Mouse (Mus musculus) right cerebral cortex, postnatal 4 days (tissue): ENCODE measurements around the gene Sox5.

Source experiments
- DNase-seq: peaks from one replicate; pipeline ENCODE4 v3.0.0-alpha.2; 2022

Sox5 gene

DNA sequence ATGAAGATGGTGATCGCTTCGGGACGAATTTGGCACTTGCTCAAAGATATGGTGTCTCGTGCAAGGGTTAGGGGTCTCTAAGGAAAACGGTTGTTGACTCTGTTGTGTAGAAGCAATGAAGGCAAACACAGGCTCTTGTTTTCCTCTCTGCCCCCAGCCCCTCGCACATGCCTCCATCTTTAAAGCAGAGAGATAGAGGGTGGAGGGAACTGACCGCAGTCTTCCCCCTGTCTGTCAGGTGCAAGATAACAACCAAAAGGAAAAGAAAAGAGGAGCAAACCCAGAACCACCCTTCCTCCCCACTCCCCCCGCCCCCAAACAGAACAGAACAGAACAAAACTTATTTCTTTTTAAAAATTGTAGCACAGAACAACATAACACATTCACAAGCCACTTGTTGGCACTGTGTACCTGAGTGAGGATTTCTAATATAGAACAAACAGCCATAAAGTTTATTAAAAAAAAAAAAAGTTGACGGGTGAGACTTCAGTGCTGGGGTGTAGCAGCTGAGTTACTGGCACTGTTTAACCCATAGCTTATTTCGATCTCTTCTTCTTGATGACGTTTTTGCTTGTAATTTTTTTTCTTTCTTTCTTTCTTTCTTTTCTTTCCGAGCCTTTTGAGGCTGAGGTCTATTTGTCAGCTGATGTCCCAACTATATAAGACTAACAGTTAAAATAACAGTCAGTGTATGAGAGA, 949.1 kb downstream of the Sox5 start:
- no peak for DNase-seq

DNA sequence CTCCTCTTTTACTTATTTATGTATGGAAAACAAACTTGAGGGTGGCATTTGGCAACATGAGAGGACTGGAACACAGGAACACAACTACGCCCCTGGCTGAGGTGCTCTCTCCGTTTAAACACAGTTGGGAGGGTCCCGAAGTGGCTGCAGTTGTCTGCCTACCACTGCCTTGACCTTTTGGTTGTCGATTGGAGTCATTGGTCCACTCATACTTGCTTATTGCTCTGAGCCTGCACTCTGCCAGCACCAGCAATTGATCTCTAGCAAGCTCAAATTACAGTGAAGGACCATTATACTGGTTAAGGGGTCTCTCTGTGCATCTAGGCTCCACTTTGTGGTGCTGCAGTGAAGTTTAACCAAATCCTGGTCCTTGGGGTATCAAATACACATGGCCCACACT, 950.5 kb downstream of the Sox5 start:
- no peak for DNase-seq

- no peak for DNase-seq
Measured at GRCm38 (mm10) chr6:143830131-143830530, 951.6 kb downstream of the Sox5 start.

DNA sequence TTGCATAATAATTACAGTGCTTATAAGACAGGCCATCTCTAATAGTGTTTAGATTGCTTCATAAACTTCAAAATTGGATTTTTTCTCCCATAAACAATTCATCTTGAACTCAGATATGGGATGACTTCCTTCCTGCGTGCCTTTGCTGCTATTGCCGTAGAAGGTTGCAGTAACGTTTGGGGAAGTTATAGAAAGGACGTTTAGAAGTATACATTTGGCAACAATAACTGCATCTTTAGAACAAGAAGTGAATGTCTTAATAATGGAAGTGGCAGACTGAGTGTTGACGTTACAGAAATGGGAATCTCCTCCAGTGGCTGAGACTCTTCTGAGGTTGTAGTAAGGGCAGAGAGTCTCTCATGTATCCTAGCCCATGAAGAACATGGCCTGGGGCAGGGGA, 955.0 kb downstream of the Sox5 start:
- DNase-seq: no peak

- DNase-seq: no peak
Measured at GRCm38 (mm10) chr6:143825966-143826365, 955.8 kb downstream of the Sox5 start.

DNA sequence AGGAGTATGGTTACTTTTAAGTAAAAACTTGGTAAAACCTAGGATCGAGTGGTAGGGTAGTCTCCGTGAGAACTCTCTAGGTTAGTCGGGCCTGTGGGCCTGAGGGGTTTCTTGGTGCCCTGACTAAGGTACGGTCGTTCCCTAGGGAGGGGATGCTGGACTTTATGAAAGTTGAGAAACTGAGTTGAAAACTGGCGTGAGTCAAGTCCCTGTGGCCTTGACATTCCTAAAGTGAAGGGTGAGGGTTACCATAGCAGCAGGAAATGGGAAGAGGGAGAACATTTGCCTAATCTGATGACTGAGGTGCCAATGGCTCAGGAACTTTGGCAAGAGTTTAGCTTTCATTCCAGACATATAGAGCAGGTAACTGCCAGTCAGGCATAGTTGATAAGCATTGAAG, 956.7 kb downstream of the Sox5 start:
- DNase-seq: no peak

- DNase-seq: no peak
Measured at GRCm38 (mm10) chr6:143788446-143788845, 993.3 kb downstream of the Sox5 start.

DNA sequence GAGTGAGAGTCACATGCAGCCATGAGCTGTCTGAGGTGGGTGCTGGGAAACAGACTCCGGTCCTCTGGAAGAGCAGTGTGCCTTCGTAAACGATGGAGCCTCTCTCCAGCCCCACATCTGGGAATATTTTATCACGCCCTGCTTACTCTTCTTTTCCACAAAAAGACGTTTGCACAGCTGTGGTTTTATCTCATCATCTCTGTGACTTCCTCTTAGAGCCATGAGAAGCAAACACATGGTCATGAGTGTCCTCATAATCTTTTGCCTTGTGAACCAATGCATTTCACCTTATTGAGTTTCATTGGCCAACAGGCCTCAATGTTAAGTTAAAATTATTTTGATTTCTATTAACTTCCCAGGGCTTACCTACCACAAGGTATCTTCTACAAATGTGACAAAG, 994.4 kb downstream of the Sox5 start:
- no peak for DNase-seq

DNA sequence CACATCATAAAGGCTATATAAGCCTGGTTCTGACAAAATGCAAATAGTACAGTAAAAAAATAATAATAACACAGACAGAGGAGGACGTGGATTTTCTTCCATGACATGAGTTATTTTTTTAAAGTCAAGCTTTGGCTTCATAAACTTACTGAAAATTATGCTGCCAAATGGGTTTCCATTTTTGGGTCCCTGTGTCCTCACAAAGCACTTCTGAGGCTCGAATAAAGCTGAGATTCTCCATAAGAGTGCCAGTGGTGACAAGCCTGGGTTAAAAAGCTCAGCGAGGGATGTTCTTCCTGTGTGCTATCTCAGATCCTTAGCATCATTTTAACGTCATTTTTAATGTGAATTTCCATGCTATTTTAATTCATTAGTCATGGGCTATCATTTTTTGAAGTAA, 996.1 kb downstream of the Sox5 start:
- DNase-seq: no peak
